Mouse (Mus musculus) forebrain, embryonic 11.5 days (tissue): ENCODE measurements around the gene Cit. TPM values are rescaled to one million over a fixed set of nuclear protein-coding genes. Genes with fewer than 3 reads are reported as not detected.
A peak's percentile ranks its signal among the peaks of the same experiment; 100 is the strongest.

Source experiments
- ATAC-seq: fragments of 200-750 bp; cut with Nextera tagmentation; replicated peaks from 2 replicates; pipeline ENCODE4 v1.8.0; 2017; ENCODE audit warnings: moderate TSS enrichment; ENCODE audit not compliant: low FRiP score
- DNase-seq: peaks from one replicate; pipeline ENCODE4 v3.0.0-alpha.2; 2017; ENCODE audit warnings: low spot score
- H3K27ac ChIP-seq: fragments of 300-500 bp; sonication (generic); 2 replicates; pipeline ENCODE4 v1.5.1; 2014; ENCODE audit warnings: low read depth, low read length
- H3K27me3 ChIP-seq: fragments of 300-500 bp; sonication (generic); 2 replicates; pipeline ENCODE4 v1.6.1; 2014; ENCODE audit warnings: mild to moderate bottlenecking, low read length, mixed read lengths; ENCODE audit not compliant: control insufficient read depth, insufficient read depth
- H3K36me3 ChIP-seq: fragments of 300-500 bp; sonication (generic); 2 replicates; pipeline ENCODE4 v1.6.1; 2014; ENCODE audit warnings: mild to moderate bottlenecking, low read length, moderate library complexity, mixed read lengths; ENCODE audit not compliant: control insufficient read depth, insufficient read depth
- H3K4me1 ChIP-seq: fragments of 300-500 bp; sonication (generic); replicated peaks from 2 replicates; pipeline ENCODE4 v1.6.1; 2014; ENCODE audit warnings: low read length, mixed read lengths; ENCODE audit not compliant: control insufficient read depth, insufficient read depth
- H3K4me2 ChIP-seq: fragments of 300-500 bp; sonication (generic); 2 replicates; pipeline ENCODE4 v1.6.1; 2014; ENCODE audit warnings: low read depth, mild to moderate bottlenecking, low read length, moderate library complexity, mixed read lengths; ENCODE audit not compliant: severe bottlenecking
- H3K4me3 ChIP-seq: fragments of 300-500 bp; sonication (generic); 2 replicates; pipeline ENCODE4 v1.5.1; 2014; ENCODE audit warnings: low read depth, low read length
- H3K9ac ChIP-seq: fragments of 300-500 bp; sonication (generic); 2 replicates; pipeline ENCODE4 v1.6.1; 2014; ENCODE audit warnings: low read length
- H3K9me3 ChIP-seq: fragments of 300-500 bp; sonication (generic); 2 replicates; pipeline ENCODE4 v1.6.1; 2016; ENCODE audit warnings: low read length, mixed read lengths; ENCODE audit not compliant: control insufficient read depth
- WGBS: fragments of 180-500 bp; shearing (Covaris S2); extraction: QIAGEN DNeasy Blood & Tissue Kit; methylation state at CpG from one replicate; pipeline ENCODE4 v1.1.7; 2014; 5-methylcytosine and 5-hydroxymethylcytosine counted together
- polyA plus RNA-seq: library from polyadenylated mRNA; unstranded; fragments of >200 nt; fragmentation: Nextera tagmentation; extraction: Ambion mirVana; gene quantifications from 2 replicates; pipeline ENCODE4 v1.2.1, GENCODE M21; 2014

Gene Cit
- polyA plus RNA-seq, 1 experiment from 2014 or later = 48.9 TPM

DNA sequence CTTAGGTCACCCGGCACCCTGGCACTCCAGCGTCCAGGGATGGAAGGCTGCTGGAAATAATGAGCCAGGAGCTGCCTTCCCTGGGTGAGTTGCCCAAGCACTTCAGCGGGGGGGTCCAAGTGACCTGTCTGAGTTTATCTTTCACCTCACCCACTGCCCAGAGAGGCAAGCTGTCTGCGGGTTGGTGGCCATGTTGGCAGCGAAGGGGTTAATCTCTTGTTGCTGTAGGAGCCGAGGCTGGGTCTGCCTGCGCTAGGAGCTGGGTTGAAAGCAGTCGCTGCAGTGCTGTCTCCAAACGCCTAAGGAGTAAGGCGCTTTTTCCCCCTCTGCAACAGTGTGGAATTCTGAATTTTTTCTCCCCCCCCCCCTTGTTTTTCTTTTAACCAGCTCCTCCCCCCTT is 63.2 kb downstream of the Cit start:
- 21% methylated on average over 10 of the region's 10 CpGs for WGBS
- no peaks in the 10 kb centered on the region for H3K9me3 ChIP-seq
- H3K4me2 ChIP-seq = no peak overlapping the region
- no peak overlapping the region for H3K9ac ChIP-seq
- no peak for ATAC-seq
- DNase-seq = peak; percentile 58
- H3K4me3 ChIP-seq = no peak overlapping the region
- H3K4me1 ChIP-seq = peaks cover 4% of the 10 kb centered on the region; the same call in 1 of the 2 replicates
- no peaks in the 10 kb centered on the region for H3K27me3 ChIP-seq
- no peaks in the 10 kb centered on the region for H3K36me3 ChIP-seq
- no peak overlapping the region for H3K27ac ChIP-seq

DNA sequence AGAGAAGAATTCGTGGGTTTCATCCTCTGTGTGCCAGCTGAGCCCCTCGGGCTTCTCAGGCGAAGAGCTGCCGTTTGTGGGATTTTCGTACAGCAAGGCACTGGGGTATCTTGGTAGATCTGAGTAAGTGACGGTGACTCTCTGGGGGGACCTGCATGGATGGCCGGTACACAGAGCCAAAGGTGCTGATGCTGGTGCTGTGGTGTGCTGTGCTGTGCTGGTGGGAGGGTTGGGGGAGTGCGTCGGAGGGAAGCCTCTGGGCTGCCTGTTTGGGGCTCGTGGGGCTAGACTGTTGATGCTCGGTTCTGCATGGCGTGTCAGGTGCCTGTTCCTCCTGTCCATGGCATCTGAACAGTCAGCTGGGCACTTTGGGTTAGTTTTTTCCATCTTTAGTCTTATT is 63.6 kb downstream of the Cit start:
- no peak for ATAC-seq

DNA sequence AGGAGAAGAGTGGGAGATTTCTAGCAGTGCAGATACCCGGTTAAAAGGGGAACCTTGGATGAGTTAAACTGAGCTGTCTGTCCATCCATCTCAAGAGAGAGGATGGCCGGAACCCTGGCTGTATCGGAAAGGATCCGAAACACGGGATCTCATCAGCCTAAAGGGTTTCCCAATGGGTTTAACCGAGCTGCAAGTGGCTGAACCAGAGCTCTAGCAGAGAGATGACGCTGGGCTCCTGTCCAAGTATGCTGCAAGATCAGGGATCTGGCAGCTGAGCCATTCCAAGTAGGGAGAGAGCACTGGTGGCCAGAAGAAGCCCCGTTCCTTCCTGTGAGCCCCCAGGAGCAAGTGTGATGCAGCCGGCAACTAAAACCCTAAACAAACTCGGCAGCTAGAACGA is 64.0 kb downstream of the Cit start:
- no peak overlapping the region for H3K27ac ChIP-seq
- WGBS = 86% methylated on average over 11 of the region's 11 CpGs

More for the DNA sequence above, 63.6 kb downstream of the Cit start:
- no peak overlapping the region for H3K4me2 ChIP-seq
- WGBS = 57% methylated on average over 12 of the region's 12 CpGs
- H3K4me1 ChIP-seq = peaks cover 4% of the 10 kb centered on the region; the same call in 1 of the 2 replicates
- DNase-seq = no peak
- no peaks in the 10 kb centered on the region for H3K9me3 ChIP-seq
- H3K4me3 ChIP-seq = no peak overlapping the region
- no peaks in the 10 kb centered on the region for H3K27me3 ChIP-seq
- H3K9ac ChIP-seq = no peak overlapping the region
- no peak overlapping the region for H3K27ac ChIP-seq
- H3K36me3 ChIP-seq = no peaks in the 10 kb centered on the region

DNA sequence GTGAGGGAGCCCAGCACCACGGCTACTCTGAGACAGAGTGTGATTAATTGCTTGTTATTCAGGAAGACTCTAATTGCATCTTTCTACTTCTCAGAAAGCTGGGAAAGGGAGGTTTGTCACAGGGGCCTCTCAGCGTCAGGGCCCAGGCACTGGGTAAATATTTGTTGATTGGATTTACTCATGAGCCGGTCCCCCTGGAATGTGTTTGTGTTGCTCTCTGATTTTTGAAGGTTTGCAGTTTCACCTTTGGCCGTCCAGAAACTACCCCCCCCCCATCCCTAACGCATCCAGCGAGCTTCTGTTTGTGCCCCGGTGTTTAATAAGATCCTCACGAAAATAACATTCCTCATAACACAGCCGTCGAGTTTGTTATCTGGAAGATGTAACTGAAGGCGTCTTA is 65.4 kb downstream of the Cit start:
- 84% methylated on average over 11 of the region's 11 CpGs for WGBS
- no peaks in the 10 kb centered on the region for H3K9me3 ChIP-seq
- peaks cover 4% of the 10 kb centered on the region; the same call in 1 of the 2 replicates for H3K4me1 ChIP-seq
- no peak for DNase-seq
- H3K27me3 ChIP-seq = no peaks in the 10 kb centered on the region
- no peak overlapping the region for H3K4me2 ChIP-seq
- no peak overlapping the region for H3K27ac ChIP-seq
- ATAC-seq = no peak
- no peak overlapping the region for H3K9ac ChIP-seq
- H3K36me3 ChIP-seq = no peaks in the 10 kb centered on the region
- no peak overlapping the region for H3K4me3 ChIP-seq

More for the DNA sequence above, 64.0 kb downstream of the Cit start:
- no peaks in the 10 kb centered on the region for H3K27me3 ChIP-seq
- H3K9me3 ChIP-seq = no peaks in the 10 kb centered on the region
- no peak overlapping the region for H3K4me3 ChIP-seq
- no peak for ATAC-seq
- H3K4me1 ChIP-seq = peaks cover 4% of the 10 kb centered on the region; the same call in 1 of the 2 replicates
- H3K9ac ChIP-seq = no peak overlapping the region
- no peak overlapping the region for H3K4me2 ChIP-seq
- no peak for DNase-seq
- no peaks in the 10 kb centered on the region for H3K36me3 ChIP-seq

DNA sequence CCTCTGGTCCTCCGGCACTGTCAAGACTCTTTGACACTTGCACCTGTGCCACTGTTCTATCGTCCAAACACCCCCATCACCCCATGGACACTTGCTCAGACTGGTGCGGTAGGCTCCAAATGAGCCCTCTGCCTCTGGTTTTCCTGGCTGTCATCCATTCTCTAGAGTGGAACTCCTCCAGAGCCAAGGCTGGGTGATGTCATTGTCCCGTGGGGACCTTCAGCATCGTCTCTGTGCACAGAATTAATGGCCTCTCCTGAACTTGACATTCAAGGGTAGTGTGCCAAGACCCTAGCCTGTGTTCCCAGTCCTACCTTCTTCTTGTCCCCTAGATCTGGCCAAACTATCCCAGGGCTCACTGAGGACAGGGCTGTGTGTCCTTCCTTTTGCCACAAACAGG is 70.4 kb downstream of the Cit start:
- no peaks in the 10 kb centered on the region for H3K4me1 ChIP-seq
- H3K36me3 ChIP-seq = no peaks in the 10 kb centered on the region
- H3K9me3 ChIP-seq = no peaks in the 10 kb centered on the region
- H3K27ac ChIP-seq = no peak overlapping the region
- no peaks in the 10 kb centered on the region for H3K27me3 ChIP-seq
- H3K4me3 ChIP-seq = no peak overlapping the region
- H3K9ac ChIP-seq = no peak overlapping the region
- H3K4me2 ChIP-seq = no peak overlapping the region
- no peak for DNase-seq
- no peak for ATAC-seq
- 95% methylated on average over 5 of the region's 5 CpGs for whole genome bisulfite sequencing

DNA sequence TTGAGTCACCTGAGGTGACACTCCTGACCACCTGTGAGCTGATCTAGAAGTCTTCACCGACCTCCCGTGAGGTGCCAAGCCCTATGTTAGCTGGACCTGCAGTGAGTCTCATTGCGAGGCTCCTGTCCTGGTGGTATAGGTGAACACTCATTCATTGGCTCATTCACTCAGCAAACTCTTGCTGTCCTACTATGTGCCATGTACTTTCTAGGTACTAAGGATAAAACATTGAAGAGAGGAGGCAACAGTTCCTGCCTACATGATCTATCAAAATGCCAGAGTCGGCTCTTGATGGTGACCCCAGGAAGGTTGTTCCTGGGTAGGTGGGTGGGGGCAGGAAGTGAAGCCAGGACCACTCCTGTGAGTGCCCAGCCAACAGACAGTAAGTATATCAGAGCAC is 72.9 kb downstream of the Cit start:
- DNase-seq (no peak), ATAC-seq (no peak)
- Histone ChIP-seq H3K36me3 (no peaks in the 10 kb centered on the region), H3K9ac (no peak overlapping the region), H3K27me3 (no peaks in the 10 kb centered on the region), H3K4me2 (no peak overlapping the region), H3K4me3 (no peak overlapping the region), H3K9me3 (no peaks in the 10 kb centered on the region), H3K27ac (no peak overlapping the region), H3K4me1 (no peaks in the 10 kb centered on the region)
- WGBS = 96% methylated on average over 4 of the region's 4 CpGs

DNA sequence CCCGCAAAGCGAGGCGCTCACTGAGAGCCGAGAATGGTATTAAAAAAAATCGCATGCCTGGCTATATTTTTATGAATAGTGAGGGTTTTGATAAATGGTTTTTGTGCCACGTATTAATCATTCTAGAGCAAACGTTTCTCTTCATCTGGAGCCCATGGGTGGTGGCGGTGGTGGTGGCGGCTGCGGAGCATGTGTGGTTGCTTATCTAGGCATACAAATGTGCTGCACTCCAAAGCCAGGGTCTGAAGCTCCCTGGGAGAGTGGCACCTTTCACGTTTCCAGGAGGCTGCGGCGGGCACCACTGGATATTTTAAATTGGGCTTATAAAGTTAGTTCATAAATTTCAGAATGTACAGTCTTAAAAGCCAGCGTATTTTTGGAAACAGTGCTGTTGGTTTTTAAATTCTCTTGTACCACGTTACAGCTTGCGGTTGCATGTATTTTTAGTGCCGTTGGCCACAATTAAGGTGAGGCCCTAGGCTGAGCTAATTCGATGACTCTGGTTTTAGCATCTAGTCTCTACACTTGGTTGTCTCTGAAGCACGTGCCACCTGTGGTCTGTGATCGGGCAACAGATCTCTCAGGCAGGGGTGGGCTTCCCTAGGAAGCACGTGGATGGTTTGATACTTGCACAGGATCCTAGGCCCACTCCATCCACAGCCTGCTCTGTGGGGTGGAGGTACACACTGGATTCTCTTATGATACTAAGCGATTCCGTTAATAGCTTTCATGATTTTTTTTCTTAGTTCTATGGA is 73.7 kb downstream of the Cit start:
- no peak for DNase-seq
- Histone ChIP-seq H3K9ac (no peak overlapping the region), H3K27me3 (no peaks in the 10 kb centered on the region), H3K4me3 (no peak overlapping the region), H3K27ac (no peak overlapping the region), H3K36me3 (no peaks in the 10 kb centered on the region), H3K4me2 (no peak overlapping the region), H3K4me1 (no peaks in the 10 kb centered on the region), H3K9me3 (no peaks in the 10 kb centered on the region)
- ATAC-seq = no peak
- WGBS = 92% methylated on average over 23 of the region's 23 CpGs

DNA sequence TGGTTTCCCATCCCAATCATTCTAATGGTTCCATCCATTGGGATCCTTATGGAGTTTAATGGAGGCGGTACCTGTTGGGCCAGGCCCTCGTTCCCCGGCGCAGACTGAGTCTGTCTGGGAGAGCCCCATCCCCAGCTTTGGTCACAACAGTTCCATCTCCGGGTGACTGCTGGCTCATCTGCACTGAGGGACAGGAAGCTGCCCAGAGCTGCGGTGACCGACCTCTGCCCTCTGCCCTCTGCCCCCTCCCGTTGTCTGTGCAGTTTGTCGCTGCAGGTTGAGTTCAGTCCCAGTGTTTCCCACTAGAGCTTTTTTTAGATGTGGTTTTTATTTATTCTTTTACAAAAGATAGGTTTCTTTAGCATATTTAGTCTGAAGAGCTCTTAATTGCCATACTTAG is 76.9 kb downstream of the Cit start:
- H3K27me3 ChIP-seq = no peaks in the 10 kb centered on the region
- no peak overlapping the region for H3K4me2 ChIP-seq
- H3K36me3 ChIP-seq = no peaks in the 10 kb centered on the region
- ATAC-seq (no peak), DNase-seq (no peak)
- H3K9me3 ChIP-seq = no peaks in the 10 kb centered on the region
- H3K4me1 ChIP-seq = no peaks in the 10 kb centered on the region
- no peak overlapping the region for H3K9ac ChIP-seq
- no peak overlapping the region for H3K27ac ChIP-seq
- H3K4me3 ChIP-seq = no peak overlapping the region
- WGBS = 81% methylated on average over 9 of the region's 9 CpGs

DNA sequence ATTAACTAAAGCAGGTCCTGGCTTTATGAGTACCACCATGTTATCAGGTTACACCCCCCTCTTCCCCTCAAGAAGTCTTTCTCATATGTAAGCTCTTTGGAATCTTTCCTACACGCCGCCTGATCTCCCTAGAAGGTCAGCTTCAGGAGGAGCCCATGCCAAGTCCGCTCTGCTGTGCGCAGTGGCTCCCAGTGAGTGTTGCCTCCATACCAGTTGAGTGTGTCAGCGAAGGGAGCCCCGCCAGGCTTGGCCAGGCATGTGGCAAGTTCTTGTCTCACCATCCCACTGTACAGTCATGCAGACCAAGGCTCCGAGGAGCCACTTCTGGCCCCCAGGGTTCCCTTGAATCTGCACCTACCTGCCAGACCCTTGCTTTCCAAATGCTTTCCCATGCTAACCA is 79.9 kb downstream of the Cit start:
- Histone ChIP-seq H3K4me2 (no peak overlapping the region), H3K4me3 (no peak overlapping the region), H3K27me3 (no peaks in the 10 kb centered on the region), H3K9me3 (no peaks in the 10 kb centered on the region), H3K4me1 (no peaks in the 10 kb centered on the region), H3K9ac (no peak overlapping the region), H3K27ac (no peak overlapping the region), H3K36me3 (peaks cover under 1% of the 10 kb centered on the region)
- no peak for ATAC-seq
- DNase-seq = no peak
- WGBS = 90% methylated on average over 7 of the region's 7 CpGs
